Mouse (Mus musculus): ENCODE measurements around the gene Tpx2. TPM values are rescaled to one million over a fixed set of nuclear protein-coding genes. Genes with fewer than 3 reads are reported as not detected.

Tpx2 gene
- total RNA-seq, 1 experiment = 77.8 TPM

- no peaks in the 10 kb centered on the region for H3K9me3 ChIP-seq (ENCODE audit: control insufficient read depth, insufficient read depth, low read depth, low read length)
- peaks cover 0 to 9% of the 10 kb centered on the region in 2 experiments; a peak in 1 of 4 replicates for H3K4me1 ChIP-seq (ENCODE audit: control insufficient read depth in 2 of 2, insufficient read depth in 2 of 2, low read length in 2 of 2, poor library complexity in 1 of 2)
- no peak overlapping the region for H3K27ac ChIP-seq (ENCODE audit: insufficient read depth, low read depth, low read length, poor library complexity, severe bottlenecking)
- in situ Hi-C loops (cut with MboI; ENCODE audit: low sequenced_read_pairs in 2 of 2, unreplicated experiment in 2 of 2) = loop anchor here in 1 of 2 experiments (25.0 kb wide), 1 partner anchor 235 kb away; no protein-coding TSS in a partner anchor
- DNase-seq (ENCODE audit: low read depth, low spot score) = no peak
- TF ChIP-seq CHD2 (IDR thresholded peaks at IDR 0.05; ENCODE audit: low read depth, low read length) (no peak), HCFC1 (IDR thresholded peaks at IDR 0.05; ENCODE audit: borderline replicate concordance, insufficient read depth, low read length) (no peak)
- H3K36me3 ChIP-seq (ENCODE audit: control insufficient read depth, insufficient read depth, low read length, poor library complexity, severe bottlenecking) = no peaks in the 10 kb centered on the region
- H3K9ac ChIP-seq (ENCODE audit: insufficient read depth, low read depth, low read length, poor library complexity, severe bottlenecking) = no peak overlapping the region
- H3K4me3 ChIP-seq (ENCODE audit: insufficient read depth in 1 of 2, low read depth in 1 of 2, low read length in 2 of 2, poor library complexity in 1 of 2, severe bottlenecking in 1 of 2) = no peak overlapping the region
These were observed 54.9 kb downstream of the Tpx2 start for GRCm38 (mm10) chr2:152902658-152903057.

- H3K4me1 ChIP-seq (ENCODE audit: control insufficient read depth in 2 of 2, insufficient read depth in 2 of 2, low read length in 2 of 2, poor library complexity in 1 of 2) = peaks cover 0 to 9% of the 10 kb centered on the region in 2 experiments; a peak in 1 of 4 replicates
- no peak overlapping the region for H3K4me3 ChIP-seq (ENCODE audit: insufficient read depth in 1 of 2, low read depth in 1 of 2, low read length in 2 of 2, poor library complexity in 1 of 2, severe bottlenecking in 1 of 2)
- no peaks in the 10 kb centered on the region for H3K9me3 ChIP-seq (ENCODE audit: control insufficient read depth, insufficient read depth, low read depth, low read length)
- DNase-seq (ENCODE audit: low read depth, low spot score) = no peak
- in situ Hi-C loops (cut with MboI; ENCODE audit: low sequenced_read_pairs in 2 of 2, unreplicated experiment in 2 of 2) = loop anchor here in 1 of 2 experiments (25.0 kb wide), 1 partner anchor 234 kb away; no protein-coding TSS in a partner anchor
- H3K27ac ChIP-seq (ENCODE audit: insufficient read depth, low read depth, low read length, poor library complexity, severe bottlenecking) = no peak overlapping the region
- H3K9ac ChIP-seq (ENCODE audit: insufficient read depth, low read depth, low read length, poor library complexity, severe bottlenecking) = no peak overlapping the region
- H3K36me3 ChIP-seq (ENCODE audit: control insufficient read depth, insufficient read depth, low read length, poor library complexity, severe bottlenecking) = no peaks in the 10 kb centered on the region
- no peak for TF ChIP-seq ZC3H11A (IDR thresholded peaks at IDR 0.05; ENCODE audit: borderline replicate concordance, low read depth, low read length)
- no peak for TF ChIP-seq ZNF384 (IDR thresholded peaks at IDR 0.05; ENCODE audit: low read depth, low read length)
- TF ChIP-seq CHD2 (IDR thresholded peaks at IDR 0.05; ENCODE audit: low read depth, low read length) = no peak
- no peak for TF ChIP-seq MAFK (IDR thresholded peaks at IDR 0.05; ENCODE audit: insufficient read depth, low read depth, low read length)
- TF ChIP-seq HCFC1 (IDR thresholded peaks at IDR 0.05; ENCODE audit: borderline replicate concordance, insufficient read depth, low read length) = no peak
These were observed 55.8 kb downstream of the Tpx2 start for GRCm38 (mm10) chr2:152903586-152903985.

- Histone ChIP-seq H3K27ac (ENCODE audit: insufficient read depth, low read depth, low read length, poor library complexity, severe bottlenecking) (no peak overlapping the region), H3K4me3 (ENCODE audit: insufficient read depth in 1 of 2, low read depth in 1 of 2, low read length in 2 of 2, poor library complexity in 1 of 2, severe bottlenecking in 1 of 2) (no peak overlapping the region), H3K4me1 (ENCODE audit: control insufficient read depth in 2 of 2, insufficient read depth in 2 of 2, low read length in 2 of 2, poor library complexity in 1 of 2) (peaks cover 0 to 9% of the 10 kb centered on the region in 2 experiments; a peak in 1 of 4 replicates), H3K9ac (ENCODE audit: insufficient read depth, low read depth, low read length, poor library complexity, severe bottlenecking) (no peak overlapping the region), H3K36me3 (ENCODE audit: control insufficient read depth, insufficient read depth, low read length, poor library complexity, severe bottlenecking) (no peaks in the 10 kb centered on the region), H3K9me3 (ENCODE audit: control insufficient read depth, insufficient read depth, low read depth, low read length) (no peaks in the 10 kb centered on the region)
- DNase-seq (ENCODE audit: low read depth, low spot score) = no peak
- TF ChIP-seq MAFK (IDR thresholded peaks at IDR 0.05; ENCODE audit: insufficient read depth, low read depth, low read length) (no peak), HCFC1 (IDR thresholded peaks at IDR 0.05; ENCODE audit: borderline replicate concordance, insufficient read depth, low read length) (no peak), ZC3H11A (IDR thresholded peaks at IDR 0.05; ENCODE audit: borderline replicate concordance, low read depth, low read length) (no peak), CHD2 (IDR thresholded peaks at IDR 0.05; ENCODE audit: low read depth, low read length) (no peak), ZNF384 (IDR thresholded peaks at IDR 0.05; ENCODE audit: low read depth, low read length) (no peak)
- in situ Hi-C loops (cut with MboI; ENCODE audit: low sequenced_read_pairs in 2 of 2, unreplicated experiment in 2 of 2) = loop anchor here in 1 of 2 experiments (25.0 kb wide), 1 partner anchor 233 kb away; no protein-coding TSS in a partner anchor
These were observed 56.4 kb downstream of the Tpx2 start for GRCm38 (mm10) chr2:152904127-152904643.

GRCm38 (mm10) chr2:152905036-152905829, 57.5 kb downstream of the Tpx2 start:
- no peaks in the 10 kb centered on the region for H3K36me3 ChIP-seq (ENCODE audit: control insufficient read depth, insufficient read depth, low read length, poor library complexity, severe bottlenecking)
- in situ Hi-C loops (cut with MboI; ENCODE audit: low sequenced_read_pairs in 2 of 2, unreplicated experiment in 2 of 2) = loop anchor here in 1 of 2 experiments (25.0 kb wide), 1 partner anchor 232 kb away; no protein-coding TSS in a partner anchor
- no peak overlapping the region for H3K9ac ChIP-seq (ENCODE audit: insufficient read depth, low read depth, low read length, poor library complexity, severe bottlenecking)
- DNase-seq (ENCODE audit: low read depth, low spot score) = no peak
- H3K4me1 ChIP-seq (ENCODE audit: control insufficient read depth in 2 of 2, insufficient read depth in 2 of 2, low read length in 2 of 2, poor library complexity in 1 of 2) = peaks cover 0 to 9% of the 10 kb centered on the region in 2 experiments; a peak in 1 of 4 replicates
- H3K4me3 ChIP-seq (ENCODE audit: insufficient read depth in 1 of 2, low read depth in 1 of 2, low read length in 2 of 2, poor library complexity in 1 of 2, severe bottlenecking in 1 of 2) = no peak overlapping the region; a peak in 1 of 4 replicates
- no peak overlapping the region for H3K27ac ChIP-seq (ENCODE audit: insufficient read depth, low read depth, low read length, poor library complexity, severe bottlenecking)
- H3K9me3 ChIP-seq (ENCODE audit: control insufficient read depth, insufficient read depth, low read depth, low read length) = no peaks in the 10 kb centered on the region
- no peak for TF ChIP-seq MAFK (IDR thresholded peaks at IDR 0.05; ENCODE audit: insufficient read depth, low read depth, low read length)
- no peak for TF ChIP-seq ZNF384 (IDR thresholded peaks at IDR 0.05; ENCODE audit: low read depth, low read length)
- TF ChIP-seq ZC3H11A (IDR thresholded peaks at IDR 0.05; ENCODE audit: borderline replicate concordance, low read depth, low read length) = no peak
- TF ChIP-seq HCFC1 (IDR thresholded peaks at IDR 0.05; ENCODE audit: borderline replicate concordance, insufficient read depth, low read length) = no peak
